Mouse (Mus musculus) erythroblast, embryonic 14.5 days (primary cell): ENCODE measurements around the gene Prkch. TPM values are rescaled to one million over a fixed set of nuclear protein-coding genes. Genes with fewer than 3 reads are reported as not detected.

Experiments used
- H3K27me3 ChIP-seq: 2 replicates; pipeline ENCODE4 v1.6.1; 2012; ENCODE audit warnings: inconsistent platforms; ENCODE audit not compliant: control insufficient read depth
- H3K36me3 ChIP-seq: 2 replicates; pipeline ENCODE4 v1.6.1; 2012; ENCODE audit warnings: mild to moderate bottlenecking, inconsistent platforms; ENCODE audit not compliant: control insufficient read depth
- H3K4me1 ChIP-seq: 2 replicates; pipeline ENCODE4 v1.6.1; 2012; ENCODE audit warnings: inconsistent platforms; ENCODE audit not compliant: control insufficient read depth
- H3K4me3 ChIP-seq: replicated peaks from 2 replicates; pipeline ENCODE3; 2012; ENCODE audit warnings: moderate library complexity, mild to moderate bottlenecking, inconsistent platforms
- H3K9me3 ChIP-seq: 2 replicates; pipeline ENCODE4 v1.6.1; 2012; ENCODE audit warnings: low read length, inconsistent platforms, mixed read lengths; ENCODE audit not compliant: control insufficient read depth
- GATA1 ChIP-seq: IDR thresholded peaks from 2 replicates; pipeline ENCODE4 v1.6.1; 2012; ENCODE audit warnings: low read length, inconsistent platforms, mixed read lengths
- TAL1 ChIP-seq: IDR thresholded peaks from 3 replicates; pipeline ENCODE4 v1.6.1; 2012; ENCODE audit warnings: low read length, inconsistent platforms, mixed read lengths
- polyA plus RNA-seq: library from polyadenylated mRNA; stranded (reverse); fragments of >175 nt; gene quantifications from 2 replicates; pipeline ENCODE4 v1.2.3, GENCODE M21; 2012

Gene Prkch
- polyA plus RNA-seq, 1 experiment = 0.01 TPM

GRCm38 (mm10) chr12:73812198-73812597 lies 227.6 kb downstream of the Prkch start:
- no peaks in the 10 kb centered on the region for H3K36me3 ChIP-seq
- H3K4me3 ChIP-seq = no peak overlapping the region
- H3K9me3 ChIP-seq = no peaks in the 10 kb centered on the region
- no peak for TF ChIP-seq GATA1
- no peak for TF ChIP-seq TAL1
- H3K4me1 ChIP-seq = no peaks in the 10 kb centered on the region
- H3K27me3 ChIP-seq = no peaks in the 10 kb centered on the region

DNA sequence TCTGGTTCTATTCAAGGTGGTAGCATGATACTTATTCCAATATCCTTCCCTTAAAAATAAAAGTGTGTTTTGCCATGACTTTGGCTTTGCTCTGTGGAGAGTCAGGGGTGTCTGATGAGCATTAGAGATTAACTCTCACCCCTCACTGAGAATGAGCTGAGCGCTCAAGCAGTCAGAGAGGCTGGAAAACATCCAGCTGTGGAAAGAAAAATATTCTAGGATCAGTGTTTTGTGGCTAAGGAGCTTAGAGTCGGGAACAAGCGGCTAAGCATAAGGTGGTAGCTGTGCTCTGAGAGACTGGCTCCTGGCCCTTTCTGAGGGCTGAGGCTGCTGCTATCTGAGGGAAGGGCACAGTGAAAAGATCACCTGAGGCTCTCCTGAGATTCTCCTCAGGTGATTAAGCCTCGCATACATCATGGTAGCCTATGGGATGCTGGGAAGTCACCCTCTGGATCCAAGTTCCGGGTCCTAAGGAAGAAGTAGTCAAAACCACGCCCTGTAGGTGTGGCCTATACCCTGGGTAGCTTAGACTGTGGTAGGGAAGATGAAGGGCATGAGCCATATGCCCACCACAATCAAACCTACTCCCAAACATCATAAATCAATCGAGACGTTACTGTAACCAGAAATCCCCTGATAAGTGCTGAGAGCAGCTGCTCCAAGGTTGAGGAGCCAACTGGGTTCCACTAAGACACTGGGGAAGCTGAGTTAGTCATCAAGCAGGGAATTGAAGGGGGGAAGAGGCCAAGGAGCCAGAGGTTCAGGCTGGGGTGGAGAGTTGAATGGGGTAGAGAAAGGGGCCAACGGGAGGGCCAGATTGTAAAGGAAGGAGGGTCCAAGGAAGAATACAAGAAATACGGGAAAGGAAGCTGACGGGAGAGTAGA lies 228.7 kb downstream of the Prkch start:
- Histone ChIP-seq H3K36me3 (no peaks in the 10 kb centered on the region), H3K27me3 (no peaks in the 10 kb centered on the region)
- TF ChIP-seq TAL1 (no peak), GATA1 (no peak)

GRCm38 (mm10) chr12:73814056-73814735 lies 229.6 kb downstream of the Prkch start:
- Histone ChIP-seq H3K4me3 (no peak overlapping the region), H3K36me3 (no peaks in the 10 kb centered on the region), H3K27me3 (no peaks in the 10 kb centered on the region), H3K9me3 (no peaks in the 10 kb centered on the region), H3K4me1 (no peaks in the 10 kb centered on the region)
- TF ChIP-seq GATA1 (no peak), TAL1 (no peak)

More for the DNA sequence above, 228.7 kb downstream of the Prkch start:
- Histone ChIP-seq H3K4me3 (no peak overlapping the region), H3K9me3 (no peaks in the 10 kb centered on the region), H3K4me1 (no peaks in the 10 kb centered on the region)

- no peaks in the 10 kb centered on the region for H3K4me1 ChIP-seq
- TF ChIP-seq GATA1 (no peak), TAL1 (no peak)
- no peaks in the 10 kb centered on the region for H3K36me3 ChIP-seq
- H3K27me3 ChIP-seq = no peaks in the 10 kb centered on the region
- H3K4me3 ChIP-seq = no peak overlapping the region
- no peaks in the 10 kb centered on the region for H3K9me3 ChIP-seq
These were observed 230.3 kb downstream of the Prkch start for GRCm38 (mm10) chr12:73814897-73815296.

DNA sequence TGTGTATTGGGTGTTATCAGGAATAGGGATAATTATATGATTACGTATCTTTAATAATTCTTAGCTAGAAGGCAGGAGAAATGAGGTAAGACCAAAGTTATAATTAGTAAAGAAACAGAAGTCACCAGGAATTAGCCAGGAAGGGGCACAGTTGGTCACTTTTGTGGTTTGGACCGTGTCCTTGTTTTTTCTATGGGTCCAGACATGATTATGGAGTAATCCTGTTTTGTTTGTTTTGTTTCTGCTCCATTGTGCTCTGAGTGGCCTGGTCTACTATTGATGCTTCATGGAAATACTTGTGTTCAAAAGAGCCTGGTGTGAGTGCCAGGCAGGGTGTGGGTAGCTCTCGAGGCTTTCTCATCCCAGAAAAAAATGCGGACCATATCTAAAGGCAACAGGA lies 230.9 kb downstream of the Prkch start:
- Histone ChIP-seq H3K27me3 (no peaks in the 10 kb centered on the region), H3K36me3 (no peaks in the 10 kb centered on the region), H3K4me3 (no peak overlapping the region), H3K9me3 (no peaks in the 10 kb centered on the region), H3K4me1 (no peaks in the 10 kb centered on the region)
- TF ChIP-seq GATA1 (no peak), TAL1 (no peak)

DNA sequence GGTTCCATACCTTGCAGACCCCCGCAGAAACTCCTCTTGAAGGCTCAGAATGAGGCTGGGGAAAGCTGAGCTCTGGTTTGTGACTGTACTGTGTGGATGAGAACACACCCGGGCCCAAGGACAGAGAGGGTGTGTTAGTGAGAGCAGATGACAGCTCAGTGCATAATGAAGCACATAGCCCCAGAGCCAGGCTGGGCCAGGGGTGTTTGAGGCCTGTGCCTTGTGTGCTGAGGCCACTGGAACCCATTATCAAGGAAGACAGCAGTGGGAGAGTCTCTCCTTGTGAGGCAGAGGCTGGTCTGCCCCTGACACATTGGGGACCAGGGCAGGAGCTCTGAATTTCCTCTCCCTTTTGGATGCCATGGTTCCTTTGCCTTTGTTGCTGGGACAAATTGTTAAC lies 231.3 kb downstream of the Prkch start:
- Histone ChIP-seq H3K36me3 (no peaks in the 10 kb centered on the region), H3K4me3 (no peak overlapping the region), H3K4me1 (no peaks in the 10 kb centered on the region), H3K9me3 (no peaks in the 10 kb centered on the region), H3K27me3 (no peaks in the 10 kb centered on the region)
- TF ChIP-seq TAL1 (no peak), GATA1 (no peak)

- Histone ChIP-seq H3K9me3 (no peaks in the 10 kb centered on the region), H3K4me1 (no peaks in the 10 kb centered on the region), H3K36me3 (no peaks in the 10 kb centered on the region), H3K4me3 (no peak overlapping the region), H3K27me3 (no peaks in the 10 kb centered on the region)
- TF ChIP-seq GATA1 (no peak), TAL1 (no peak)
These were observed 232.3 kb downstream of the Prkch start for GRCm38 (mm10) chr12:73816866-73817265.

DNA sequence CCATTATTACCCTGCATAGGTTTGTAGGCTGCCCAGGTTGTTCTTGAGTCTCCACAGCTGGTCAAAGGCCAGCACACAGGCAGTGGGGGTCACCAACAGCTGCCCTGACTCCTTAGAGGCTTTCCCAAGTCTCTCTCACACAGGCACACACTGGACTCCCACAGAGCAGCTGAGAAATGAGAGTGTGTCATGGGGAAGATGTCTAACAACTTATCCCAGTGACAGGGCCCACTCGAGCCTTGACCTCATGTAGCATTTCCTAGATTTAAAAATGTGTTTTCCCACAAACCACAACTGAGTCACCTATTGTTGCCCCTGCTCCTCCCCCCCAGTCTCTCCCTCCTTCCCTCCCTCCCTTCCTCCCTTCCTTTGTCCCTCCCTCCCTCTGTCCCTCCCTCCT lies 234.2 kb downstream of the Prkch start:
- Histone ChIP-seq H3K36me3 (no peaks in the 10 kb centered on the region), H3K4me3 (no peak overlapping the region), H3K4me1 (no peaks in the 10 kb centered on the region), H3K27me3 (no peaks in the 10 kb centered on the region), H3K9me3 (no peaks in the 10 kb centered on the region)
- TF ChIP-seq TAL1 = no peak
- TF ChIP-seq GATA1 = no peak

- no peaks in the 10 kb centered on the region for H3K36me3 ChIP-seq
- H3K4me3 ChIP-seq = no peak overlapping the region
- H3K27me3 ChIP-seq = no peaks in the 10 kb centered on the region
- H3K4me1 ChIP-seq = no peaks in the 10 kb centered on the region
- no peaks in the 10 kb centered on the region for H3K9me3 ChIP-seq
- TF ChIP-seq TAL1 (no peak), GATA1 (no peak)
These were observed 236.6 kb downstream of the Prkch start for GRCm38 (mm10) chr12:73821176-73821575.
